Mouse (Mus musculus): ENCODE results near the gene C1qtnf1. TPM values are rescaled to one million over a fixed set of nuclear protein-coding genes. Genes with fewer than 3 reads are reported as not detected.
A peak's percentile ranks its signal among the peaks of the same experiment; 100 is the strongest.

The C1qtnf1 gene
- polyA plus RNA-seq, 1 experiment from 2014 or later = 2.3 TPM

DNA sequence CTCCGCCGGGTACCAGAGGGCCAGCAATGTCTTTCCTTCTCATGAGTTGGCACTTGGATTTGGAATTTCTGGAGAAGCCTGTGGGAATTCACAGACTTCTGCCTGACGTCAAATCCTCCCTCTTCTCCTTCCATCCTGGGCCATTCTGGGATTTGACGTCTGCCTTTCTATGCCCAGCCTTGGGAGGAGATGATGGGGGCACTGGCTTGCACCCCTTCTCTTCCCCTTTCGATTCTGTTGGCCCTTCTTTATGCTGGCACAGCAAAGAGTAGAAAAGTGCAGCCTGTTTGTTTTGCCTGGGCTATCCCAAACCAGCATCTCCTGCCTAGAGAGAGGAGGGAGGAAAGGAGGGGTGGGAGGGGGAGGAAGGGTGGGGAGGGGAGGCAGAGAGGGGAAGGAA, 1.2 kb upstream of the C1qtnf1 start:
- Histone ChIP-seq H3K4me2 (ENCODE audit: low read depth, low read length, severe bottlenecking) (no peak overlapping the region), H3K4me1 (replicated peaks; ENCODE audit: control insufficient read depth, insufficient read depth, low read length) (peaks cover 13% of the 10 kb centered on the region; the same call in 1 of the 2 replicates), H3K9ac (ENCODE audit: low read length) (no peak overlapping the region), H3K4me3 (ENCODE audit: low read depth, low read length) (no peak overlapping the region), H3K9me3 (ENCODE audit: control insufficient read depth, low read length) (no peaks in the 10 kb centered on the region), H3K27ac (ENCODE audit: low read depth, low read length) (no peak overlapping the region), H3K27me3 (ENCODE audit: control insufficient read depth, insufficient read depth, low read length) (0 out of 2 replicates have a peak, but pooled peaks cover 2% of the 10 kb centered on the region), H3K36me3 (ENCODE audit: control insufficient read depth, insufficient read depth, low read length) (no peaks in the 10 kb centered on the region)
- WGBS = 73% methylated on average over 5 of the region's 5 CpGs
- ATAC-seq (replicated peaks; ENCODE audit: low FRiP score) = no peak
- DNase-seq (ENCODE audit: low spot score) = no peak

DNA sequence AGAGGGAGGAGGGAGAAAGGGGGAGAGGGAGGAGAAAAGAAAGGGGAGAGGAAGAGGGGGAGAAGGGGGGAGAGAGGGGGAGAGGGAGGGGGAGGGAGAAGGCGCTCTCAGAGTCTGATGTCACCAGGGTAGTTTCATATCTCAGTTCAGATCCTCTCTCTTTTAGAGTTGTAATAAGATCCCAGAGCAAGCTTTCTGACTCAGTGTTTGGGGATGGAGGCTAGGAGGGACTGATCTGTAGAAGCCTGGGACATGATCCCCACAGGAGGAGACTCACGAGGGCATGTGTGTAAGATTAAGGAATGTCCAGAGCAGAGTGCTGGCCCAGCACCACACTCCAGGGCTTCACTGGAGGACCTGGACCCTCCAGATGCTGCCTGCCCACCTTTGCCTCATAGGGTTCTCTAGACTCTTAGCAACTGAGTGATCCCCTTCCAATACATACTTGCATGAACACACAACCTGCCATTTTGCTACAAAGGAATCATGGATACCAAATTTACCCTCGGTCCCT, 680 bp upstream of the C1qtnf1 start:
- Histone ChIP-seq H3K4me1 (replicated peaks; ENCODE audit: control insufficient read depth, insufficient read depth, low read length) (peaks cover 13% of the 10 kb centered on the region; the same call in 1 of the 2 replicates), H3K27me3 (ENCODE audit: control insufficient read depth, insufficient read depth, low read length) (0 out of 2 replicates have a peak, but pooled peaks cover 2% of the 10 kb centered on the region), H3K36me3 (ENCODE audit: control insufficient read depth, insufficient read depth, low read length) (no peaks in the 10 kb centered on the region), H3K4me2 (ENCODE audit: low read depth, low read length, severe bottlenecking) (no peak overlapping the region), H3K9ac (ENCODE audit: low read length) (no peak overlapping the region), H3K9me3 (ENCODE audit: control insufficient read depth, low read length) (no peaks in the 10 kb centered on the region), H3K27ac (ENCODE audit: low read depth, low read length) (no peak overlapping the region), H3K4me3 (ENCODE audit: low read depth, low read length) (no peak overlapping the region)
- WGBS = 50% methylated on average over 3 of the region's 3 CpGs
- DNase-seq (ENCODE audit: low spot score) = no peak
- no peak for ATAC-seq (replicated peaks; ENCODE audit: low FRiP score)

DNA sequence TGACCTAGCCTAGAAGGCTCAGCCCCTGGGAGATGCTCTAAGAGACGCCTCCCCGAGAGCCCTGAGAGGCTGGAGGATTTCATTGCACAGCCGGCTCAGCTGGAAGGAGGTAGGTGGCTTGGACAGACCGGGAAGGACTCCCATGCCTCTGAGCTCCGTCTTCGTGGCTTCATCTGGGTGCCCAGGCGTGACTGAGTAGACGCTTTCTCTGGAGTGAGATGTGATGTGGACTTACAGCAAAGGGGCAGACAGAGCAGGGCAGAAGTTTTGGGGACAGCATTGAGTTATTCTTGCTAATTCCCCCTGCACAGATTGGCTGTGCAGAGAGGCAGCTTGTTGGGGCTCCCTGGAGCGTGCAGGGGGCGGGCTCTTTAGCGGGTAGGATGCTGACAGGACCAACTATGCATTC, 461 bp downstream of the C1qtnf1 start:
- Histone ChIP-seq H3K27ac (ENCODE audit: low read depth, low read length) (no peak overlapping the region), H3K4me1 (replicated peaks; ENCODE audit: control insufficient read depth, insufficient read depth, low read length) (peaks cover 14% of the 10 kb centered on the region; the same call in 1 of the 2 replicates), H3K36me3 (ENCODE audit: control insufficient read depth, insufficient read depth, low read length) (no peaks in the 10 kb centered on the region), H3K9me3 (ENCODE audit: control insufficient read depth, low read length) (no peaks in the 10 kb centered on the region), H3K27me3 (ENCODE audit: control insufficient read depth, insufficient read depth, low read length) (0 out of 2 replicates have a peak, but pooled peaks cover 2% of the 10 kb centered on the region), H3K4me3 (ENCODE audit: low read depth, low read length) (no peak overlapping the region), H3K9ac (ENCODE audit: low read length) (peak overlapping the region; percentile 20; the same call in 1 of the 2 replicates), H3K4me2 (ENCODE audit: low read depth, low read length, severe bottlenecking) (peak overlapping the region; percentile 37)
- DNase-seq (ENCODE audit: low spot score) (no peak), ATAC-seq (replicated peaks; ENCODE audit: low FRiP score) (no peak)
- 5% methylated on average over 11 of the region's 11 CpGs for WGBS

DNA sequence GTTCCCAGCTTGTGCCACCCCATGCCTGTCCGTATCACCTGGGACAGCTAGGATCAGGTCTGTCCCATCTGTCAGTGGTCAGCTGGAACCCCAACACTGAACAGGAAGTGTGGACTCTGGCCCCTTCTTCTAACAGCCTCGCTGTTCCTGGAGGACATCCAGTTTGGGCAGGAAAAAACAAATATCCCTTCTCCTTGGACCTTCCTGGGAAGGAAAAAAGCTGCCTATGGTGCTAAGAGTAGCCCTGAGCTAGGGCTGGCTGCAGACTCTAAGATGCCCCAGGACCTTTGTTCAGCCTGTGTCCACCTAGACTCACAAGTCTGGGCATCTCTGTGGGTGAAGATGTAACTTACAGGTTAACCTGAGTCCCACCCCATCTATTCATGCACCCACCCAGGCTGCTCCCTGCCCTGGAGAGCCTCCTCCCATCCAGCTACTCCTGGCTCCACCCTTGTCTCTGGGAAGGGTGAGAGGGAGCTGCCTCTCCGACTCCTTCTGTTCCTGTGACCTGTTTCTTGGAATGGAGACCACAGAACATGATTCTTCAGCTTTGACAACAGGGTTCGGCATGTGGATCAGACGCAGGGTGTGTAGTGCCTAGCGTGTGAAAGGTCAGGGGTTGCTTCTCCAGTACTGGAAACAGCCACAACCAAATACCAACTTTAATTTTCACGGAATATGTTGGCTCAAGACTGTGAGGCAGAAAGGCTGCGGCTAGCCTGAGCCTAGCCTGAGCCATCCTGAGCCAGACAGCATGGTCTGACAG, 1.1 kb downstream of the C1qtnf1 start:
- no peak overlapping the region for H3K4me2 ChIP-seq (ENCODE audit: low read depth, low read length, severe bottlenecking)
- no peaks in the 10 kb centered on the region for H3K36me3 ChIP-seq (ENCODE audit: control insufficient read depth, insufficient read depth, low read length)
- no peaks in the 10 kb centered on the region for H3K9me3 ChIP-seq (ENCODE audit: control insufficient read depth, low read length)
- WGBS = 65% methylated on average over 8 of the region's 8 CpGs
- H3K27ac ChIP-seq (ENCODE audit: low read depth, low read length) = no peak overlapping the region
- H3K9ac ChIP-seq (ENCODE audit: low read length) = no peak overlapping the region
- H3K27me3 ChIP-seq (ENCODE audit: control insufficient read depth, insufficient read depth, low read length) = 0 out of 2 replicates have a peak, but pooled peaks cover 2% of the 10 kb centered on the region
- no peak overlapping the region for H3K4me3 ChIP-seq (ENCODE audit: low read depth, low read length)
- ATAC-seq (replicated peaks; ENCODE audit: low FRiP score) = no peak
- DNase-seq (ENCODE audit: low spot score) = no peak
- peaks cover 14% of the 10 kb centered on the region; the same call in 1 of the 2 replicates for H3K4me1 ChIP-seq (replicated peaks; ENCODE audit: control insufficient read depth, insufficient read depth, low read length)

DNA sequence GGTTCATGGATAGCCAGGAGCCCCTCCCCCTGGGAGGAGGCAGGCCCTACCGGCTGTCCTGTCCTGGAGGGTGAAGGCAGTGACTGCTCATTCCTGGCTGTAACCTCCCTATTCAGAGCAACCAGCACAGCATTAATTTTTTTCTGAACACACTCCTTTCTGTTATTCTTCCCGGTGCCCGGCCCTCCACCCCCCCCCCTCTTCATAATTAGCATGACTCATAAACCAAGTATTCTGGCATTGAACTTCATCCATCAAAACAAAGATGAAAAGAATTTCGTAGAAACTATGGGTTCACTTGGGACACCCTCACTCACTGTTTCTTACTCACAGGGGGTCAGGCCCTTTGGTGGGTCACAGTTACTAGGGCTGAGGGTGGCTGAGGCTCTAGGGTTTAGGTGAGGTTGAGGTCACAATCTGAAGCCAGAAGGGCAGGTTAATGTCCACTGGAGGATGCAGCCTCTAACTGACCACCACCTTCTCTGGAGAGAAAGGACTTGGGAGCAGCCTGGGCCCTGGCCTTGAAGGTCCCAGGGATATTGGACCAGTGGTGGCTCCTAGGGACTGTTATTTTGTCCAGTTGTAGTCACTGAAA, 2.4 kb downstream of the C1qtnf1 start:
- Histone ChIP-seq H3K36me3 (ENCODE audit: control insufficient read depth, insufficient read depth, low read length) (no peaks in the 10 kb centered on the region), H3K4me1 (replicated peaks; ENCODE audit: control insufficient read depth, insufficient read depth, low read length) (peaks cover 14% of the 10 kb centered on the region; the same call in 1 of the 2 replicates), H3K27ac (ENCODE audit: low read depth, low read length) (no peak overlapping the region), H3K4me3 (ENCODE audit: low read depth, low read length) (no peak overlapping the region), H3K27me3 (ENCODE audit: control insufficient read depth, insufficient read depth, low read length) (0 out of 2 replicates have a peak, but pooled peaks cover 2% of the 10 kb centered on the region), H3K9me3 (ENCODE audit: control insufficient read depth, low read length) (no peaks in the 10 kb centered on the region), H3K4me2 (ENCODE audit: low read depth, low read length, severe bottlenecking) (no peak overlapping the region), H3K9ac (ENCODE audit: low read length) (no peak overlapping the region)
- DNase-seq (ENCODE audit: low spot score) (no peak), ATAC-seq (replicated peaks; ENCODE audit: low FRiP score) (no peak)
- WGBS = 41% methylated on average over 4 of the region's 4 CpGs

DNA sequence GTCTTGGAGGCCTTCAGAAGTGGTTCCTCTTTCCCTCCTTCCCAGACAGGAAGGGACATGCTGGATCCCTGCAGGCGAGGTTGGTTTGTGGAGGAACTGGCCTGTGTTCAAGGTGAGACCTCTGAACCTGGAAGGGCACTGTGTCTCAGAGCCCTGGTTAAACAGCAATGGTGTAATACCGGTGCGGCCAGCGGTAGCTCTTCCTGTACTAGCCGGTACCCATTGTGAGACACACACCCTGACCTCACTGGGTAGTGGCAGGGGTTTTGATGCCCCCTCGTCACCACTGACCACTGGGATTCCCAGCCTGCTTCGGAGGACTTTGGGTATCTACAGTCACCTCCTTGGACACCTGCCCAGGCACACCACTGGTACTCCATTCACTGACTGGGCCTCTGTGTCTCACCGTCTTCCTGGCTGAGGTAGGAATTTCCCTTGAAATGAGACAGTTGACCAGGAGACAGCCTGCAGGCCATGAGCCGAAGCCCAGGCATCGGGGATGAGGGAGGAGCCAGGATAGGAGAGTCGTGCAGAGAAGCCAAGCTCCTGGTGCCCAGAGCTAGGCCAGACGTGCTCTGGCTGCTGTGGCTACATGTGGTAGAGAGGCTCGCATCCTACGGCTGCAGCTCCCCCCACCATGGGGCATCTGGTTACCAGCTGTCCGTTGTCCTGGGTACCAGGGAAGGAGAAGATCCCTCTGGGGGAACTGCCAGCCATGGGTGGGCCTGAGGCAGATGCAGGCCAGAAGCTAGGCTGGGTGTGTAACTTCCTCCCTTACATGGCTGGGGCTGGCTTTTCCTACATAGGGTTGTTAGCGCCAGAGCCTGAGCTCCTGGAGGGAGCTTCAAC, 3.3 kb downstream of the C1qtnf1 start:
- ATAC-seq (replicated peaks; ENCODE audit: low FRiP score) (no peak), DNase-seq (ENCODE audit: low spot score) (no peak)
- WGBS = 83% methylated on average over 16 of the region's 16 CpGs
- no peak overlapping the region for H3K9ac ChIP-seq (ENCODE audit: low read length)
- H3K27ac ChIP-seq (ENCODE audit: low read depth, low read length) = no peak overlapping the region
- peaks cover 15% of the 10 kb centered on the region for H3K4me1 ChIP-seq (replicated peaks; ENCODE audit: control insufficient read depth, insufficient read depth, low read length)
- no peaks in the 10 kb centered on the region for H3K9me3 ChIP-seq (ENCODE audit: control insufficient read depth, low read length)
- H3K27me3 ChIP-seq (ENCODE audit: control insufficient read depth, insufficient read depth, low read length) = 0 out of 2 replicates have a peak, but pooled peaks cover 2% of the 10 kb centered on the region
- no peak overlapping the region for H3K4me2 ChIP-seq (ENCODE audit: low read depth, low read length, severe bottlenecking)
- no peaks in the 10 kb centered on the region for H3K36me3 ChIP-seq (ENCODE audit: control insufficient read depth, insufficient read depth, low read length)
- no peak overlapping the region for H3K4me3 ChIP-seq (ENCODE audit: low read depth, low read length)

GRCm38 (mm10) chr11:118433398-118433868, 5.4 kb downstream of the C1qtnf1 start:
- 72% methylated on average over 10 of the region's 10 CpGs for WGBS
- Histone ChIP-seq H3K4me2 (ENCODE audit: low read depth, low read length, severe bottlenecking) (peak overlapping the region; percentile 3; the same call in 1 of the 2 replicates), H3K9ac (ENCODE audit: low read length) (no peak overlapping the region), H3K36me3 (ENCODE audit: control insufficient read depth, insufficient read depth, low read length) (no peaks in the 10 kb centered on the region), H3K27me3 (ENCODE audit: control insufficient read depth, insufficient read depth, low read length) (0 out of 2 replicates have a peak, but pooled peaks cover 1% of the 10 kb centered on the region), H3K27ac (ENCODE audit: low read depth, low read length) (no peak overlapping the region), H3K9me3 (ENCODE audit: control insufficient read depth, low read length) (no peaks in the 10 kb centered on the region), H3K4me1 (replicated peaks; ENCODE audit: control insufficient read depth, insufficient read depth, low read length) (peaks cover 19% of the 10 kb centered on the region), H3K4me3 (ENCODE audit: low read depth, low read length) (no peak overlapping the region)
- no peak for ATAC-seq (replicated peaks; ENCODE audit: low FRiP score)
- no peak for DNase-seq (ENCODE audit: low spot score)

- H3K9ac ChIP-seq (ENCODE audit: low read length) = 0 out of 2 replicates have a peak overlapping the region, but pooled peaks have one; percentile 17
- H3K9me3 ChIP-seq (ENCODE audit: control insufficient read depth, low read length) = no peaks in the 10 kb centered on the region
- peaks cover 17% of the 10 kb centered on the region for H3K4me1 ChIP-seq (replicated peaks; ENCODE audit: control insufficient read depth, insufficient read depth, low read length)
- no peak for DNase-seq (ENCODE audit: low spot score)
- no peaks in the 10 kb centered on the region for H3K27me3 ChIP-seq (ENCODE audit: control insufficient read depth, insufficient read depth, low read length)
- no peak overlapping the region for H3K27ac ChIP-seq (ENCODE audit: low read depth, low read length)
- H3K4me3 ChIP-seq (ENCODE audit: low read depth, low read length) = no peak overlapping the region
- no peak for ATAC-seq (replicated peaks; ENCODE audit: low FRiP score)
- no peaks in the 10 kb centered on the region for H3K36me3 ChIP-seq (ENCODE audit: control insufficient read depth, insufficient read depth, low read length)
- H3K4me2 ChIP-seq (ENCODE audit: low read depth, low read length, severe bottlenecking) = peak overlapping the region; percentile 3; the same call in 1 of the 2 replicates
- 52% methylated on average over 13 of the region's 13 CpGs for WGBS
These were observed 6.1 kb downstream of the C1qtnf1 start for GRCm38 (mm10) chr11:118434093-118434492.

Data from forebrain, embryonic 11.5 days (tissue).